Mouse (Mus musculus) embryonic facial prominence, embryonic 13.5 days (tissue): ENCODE results near the gene Gatd1. TPM values are rescaled to one million over a fixed set of nuclear protein-coding genes. Genes with fewer than 3 reads are reported as not detected.

ENCODE experiments used
- ATAC-seq: fragments of 200-750 bp; cut with Nextera tagmentation; 2 replicates; pipeline ENCODE4 v1.8.0; 2017; ENCODE audit warnings: low read depth; ENCODE audit not compliant: insufficient number of reproducible peaks, insufficient read depth, low FRiP score, low TSS enrichment
- H3K27ac ChIP-seq: fragments of 300-500 bp; sonication (generic); 2 replicates; pipeline ENCODE4 v1.5.1; 2015; ENCODE audit warnings: moderate library complexity, mild to moderate bottlenecking, inconsistent platforms
- H3K27me3 ChIP-seq: fragments of 300-500 bp; sonication (generic); 2 replicates; pipeline ENCODE4 v1.6.1; 2015; ENCODE audit warnings: mild to moderate bottlenecking, inconsistent platforms
- H3K36me3 ChIP-seq: fragments of 300-500 bp; sonication (generic); 2 replicates; pipeline ENCODE4 v1.6.1; 2015; ENCODE audit warnings: mild to moderate bottlenecking, inconsistent platforms
- H3K4me1 ChIP-seq: fragments of 300-500 bp; sonication (generic); 2 replicates; pipeline ENCODE4 v1.6.1; 2015; ENCODE audit warnings: inconsistent platforms
- H3K4me2 ChIP-seq: fragments of 300-500 bp; sonication (generic); 2 replicates; pipeline ENCODE4 v1.6.1; 2015; ENCODE audit warnings: moderate library complexity, mild to moderate bottlenecking, inconsistent platforms
- H3K4me3 ChIP-seq: fragments of 300-500 bp; sonication (generic); 2 replicates; pipeline ENCODE4 v1.5.1; 2015; ENCODE audit warnings: mild to moderate bottlenecking, inconsistent platforms
- H3K9ac ChIP-seq: fragments of 300-500 bp; sonication (generic); 2 replicates; pipeline ENCODE4 v1.6.1; 2015; ENCODE audit warnings: mild to moderate bottlenecking, inconsistent platforms
- H3K9me3 ChIP-seq: fragments of 300-500 bp; sonication (generic); 2 replicates; pipeline ENCODE4 v1.6.1; 2016; ENCODE audit warnings: inconsistent platforms
- WGBS: fragments of 180-500 bp; shearing (Covaris S2); methylation state at CpG from one replicate; pipeline ENCODE4 v1.1.7; 2015; ENCODE audit warnings: mixed read lengths; 5-methylcytosine and 5-hydroxymethylcytosine counted together
- polyA plus RNA-seq: library from polyadenylated mRNA; unstranded; fragments of >200 nt; fragmentation: Nextera tagmentation; extraction: Ambion mirVana; gene quantifications from 2 replicates; pipeline ENCODE4 v1.2.1, GENCODE M21; 2015

Gatd1 gene
- polyA plus RNA-seq, 1 experiment from 2014 or later: 74.2 TPM

GRCm38 (mm10) chr7:141432741-141433516, 19.0 kb upstream of the Gatd1 start:
- H3K4me2 ChIP-seq: no peak overlapping the region
- no peak for ATAC-seq
- peaks cover 58% of the 10 kb centered on the region for H3K4me1 ChIP-seq
- no peak overlapping the region for H3K27ac ChIP-seq
- peak overlapping the region; percentile 46; the same call in 1 of the 2 replicates for H3K9ac ChIP-seq
- no peak overlapping the region for H3K4me3 ChIP-seq
- 89% methylated on average over 6 of the region's 6 CpGs for WGBS
- H3K9me3 ChIP-seq: no peaks in the 10 kb centered on the region
- peaks cover 39% of the 10 kb centered on the region for H3K36me3 ChIP-seq
- H3K27me3 ChIP-seq: no peaks in the 10 kb centered on the region

GRCm38 (mm10) chr7:141432186-141432611, 18.3 kb upstream of the Gatd1 start:
- no peak overlapping the region for H3K27ac ChIP-seq
- no peaks in the 10 kb centered on the region for H3K9me3 ChIP-seq
- peaks cover 53% of the 10 kb centered on the region for H3K4me1 ChIP-seq
- no peak overlapping the region for H3K9ac ChIP-seq
- H3K27me3 ChIP-seq: no peaks in the 10 kb centered on the region
- ATAC-seq: no peak
- no peak overlapping the region for H3K4me3 ChIP-seq
- no peak overlapping the region for H3K4me2 ChIP-seq
- WGBS: 87% methylated on average over 8 of the region's 8 CpGs
- H3K36me3 ChIP-seq: peaks cover 38% of the 10 kb centered on the region

GRCm38 (mm10) chr7:141431434-141432185, 17.7 kb upstream of the Gatd1 start:
- 95% methylated on average over 19 of the region's 19 CpGs for WGBS
- H3K4me1 ChIP-seq: peaks cover 47% of the 10 kb centered on the region
- H3K9me3 ChIP-seq: no peaks in the 10 kb centered on the region

GRCm38 (mm10) chr7:141430585-141431240, 16.8 kb upstream of the Gatd1 start:
- peaks cover 38% of the 10 kb centered on the region for H3K4me1 ChIP-seq
- H3K36me3 ChIP-seq: peaks cover 38% of the 10 kb centered on the region
- no peak overlapping the region for H3K4me2 ChIP-seq

More at GRCm38 (mm10) chr7:141431434-141432185, 17.7 kb upstream of the Gatd1 start:
- peaks cover 38% of the 10 kb centered on the region for H3K36me3 ChIP-seq
- no peak overlapping the region for H3K27ac ChIP-seq
- no peaks in the 10 kb centered on the region for H3K27me3 ChIP-seq
- H3K9ac ChIP-seq: no peak overlapping the region
- H3K4me3 ChIP-seq: no peak overlapping the region
- no peak for ATAC-seq
- H3K4me2 ChIP-seq: no peak overlapping the region

GRCm38 (mm10) chr7:141429840-141430584, 16.1 kb upstream of the Gatd1 start:
- WGBS: 68% methylated on average over 9 of the region's 9 CpGs
- Histone ChIP-seq H3K27ac (no peak overlapping the region), H3K27me3 (no peaks in the 10 kb centered on the region), H3K36me3 (peaks cover 38% of the 10 kb centered on the region), H3K4me3 (peak overlapping the region; percentile 29; the same call in 1 of the 2 replicates), H3K4me1 (peaks cover 32% of the 10 kb centered on the region), H3K9ac (peak overlapping the region; percentile 49; the same call in 1 of the 2 replicates), H3K9me3 (no peaks in the 10 kb centered on the region), H3K4me2 (peak overlapping the region; percentile 57)
- no peak for ATAC-seq

More at GRCm38 (mm10) chr7:141430585-141431240, 16.8 kb upstream of the Gatd1 start:
- Histone ChIP-seq H3K27ac (no peak overlapping the region), H3K27me3 (no peaks in the 10 kb centered on the region), H3K9me3 (no peaks in the 10 kb centered on the region), H3K4me3 (no peak overlapping the region), H3K9ac (no peak overlapping the region)
- 95% methylated on average over 9 of the region's 9 CpGs for WGBS
- ATAC-seq: no peak

GRCm38 (mm10) chr7:141429310-141429709, 15.4 kb upstream of the Gatd1 start, which contains the start of gene Cend1:
Gene Cend1 (minus strand): TSS chr7:141429491.
- Histone ChIP-seq H3K9ac (peak within 1 kb of the TSS; percentile 49), H3K27ac (no peak within 1 kb of the TSS), H3K4me1 (peaks cover 25% of the 10 kb centered on the region), H3K36me3 (peaks cover 38% of the 10 kb centered on the region), H3K4me2 (peak within 1 kb of the TSS; percentile 57), H3K4me3 (peak within 1 kb of the TSS; percentile 29), H3K9me3 (no peaks in the 10 kb centered on the region), H3K27me3 (no peaks in the 10 kb centered on the region)
- 2% methylated on average over 19 of the region's 19 CpGs for WGBS
- no peak for ATAC-seq

GRCm38 (mm10) chr7:141428701-141429100, 14.8 kb upstream of the Gatd1 start:
- no peaks in the 10 kb centered on the region for H3K27me3 ChIP-seq
- H3K4me3 ChIP-seq: peak overlapping the region; percentile 29
- peak overlapping the region; percentile 49; the same call in 1 of the 2 replicates for H3K9ac ChIP-seq
- ATAC-seq: no peak
- H3K4me1 ChIP-seq: peaks cover 19% of the 10 kb centered on the region
- H3K4me2 ChIP-seq: peak overlapping the region; percentile 57
- WGBS: 54% methylated on average over 5 of the region's 5 CpGs
- no peak overlapping the region for H3K27ac ChIP-seq
- H3K36me3 ChIP-seq: peaks cover 36% of the 10 kb centered on the region
- H3K9me3 ChIP-seq: no peaks in the 10 kb centered on the region

- Histone ChIP-seq H3K27ac (no peak overlapping the region), H3K4me3 (no peak overlapping the region), H3K4me1 (peaks cover 15% of the 10 kb centered on the region; the same call in 1 of the 2 replicates), H3K9ac (no peak overlapping the region), H3K27me3 (no peaks in the 10 kb centered on the region), H3K9me3 (no peaks in the 10 kb centered on the region), H3K4me2 (no peak overlapping the region), H3K36me3 (peaks cover 21% of the 10 kb centered on the region)
- no peak for ATAC-seq
- WGBS: 77% methylated on average over 12 of the region's 12 CpGs
Measured at GRCm38 (mm10) chr7:141426948-141427730, 13.2 kb upstream of the Gatd1 start.

GRCm38 (mm10) chr7:141423811-141424210, 9.9 kb upstream of the Gatd1 start:
- H3K27me3 ChIP-seq: no peaks in the 10 kb centered on the region
- 70% methylated on average over 4 of the region's 4 CpGs for WGBS
- no peak overlapping the region for H3K9ac ChIP-seq
- H3K4me1 ChIP-seq: 0 out of 2 replicates have a peak, but pooled peaks cover 4% of the 10 kb centered on the region
- H3K27ac ChIP-seq: no peak overlapping the region
- H3K36me3 ChIP-seq: no peaks in the 10 kb centered on the region
- no peak for ATAC-seq
- H3K9me3 ChIP-seq: no peaks in the 10 kb centered on the region
- no peak overlapping the region for H3K4me2 ChIP-seq
- no peak overlapping the region for H3K4me3 ChIP-seq

GRCm38 (mm10) chr7:141420030-141420702, 6.2 kb upstream of the Gatd1 start:
- H3K4me3 ChIP-seq: no peak overlapping the region
- H3K9ac ChIP-seq: no peak overlapping the region
- no peaks in the 10 kb centered on the region for H3K36me3 ChIP-seq
- no peak for ATAC-seq
- no peak overlapping the region for H3K4me2 ChIP-seq
- 82% methylated on average over 9 of the region's 9 CpGs for WGBS
- H3K27me3 ChIP-seq: no peaks in the 10 kb centered on the region
- H3K4me1 ChIP-seq: no peaks in the 10 kb centered on the region
- no peak overlapping the region for H3K27ac ChIP-seq
- H3K9me3 ChIP-seq: no peaks in the 10 kb centered on the region
